Mouse (Mus musculus) right cerebral cortex, postnatal 4 days (tissue): ENCODE results near the gene Dctn5.

Experiments used
- DNase-seq: peaks from one replicate; pipeline ENCODE4 v3.0.0-alpha.2; 2022

Gene Dctn5

DNA sequence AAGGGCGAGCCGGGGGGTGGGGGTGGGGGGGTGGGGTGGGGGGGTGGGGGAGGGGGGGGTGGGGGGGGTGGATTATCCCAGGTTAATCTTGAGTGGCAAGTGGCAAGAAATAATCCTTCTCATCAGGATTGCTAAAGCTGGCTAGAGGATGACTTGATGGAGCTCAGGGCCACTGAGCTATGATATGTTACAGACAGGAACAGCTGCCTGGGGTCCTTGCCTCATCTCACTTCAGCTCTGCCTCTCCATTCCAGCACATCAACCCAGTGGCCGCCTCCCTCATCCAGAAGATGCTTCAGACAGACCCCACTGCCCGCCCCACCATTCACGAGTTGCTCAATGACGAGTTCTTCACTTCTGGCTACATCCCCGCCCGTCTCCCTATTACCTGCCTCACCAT, 30.9 kb downstream of the Dctn5 start:
- DNase-seq, result no peak

DNA sequence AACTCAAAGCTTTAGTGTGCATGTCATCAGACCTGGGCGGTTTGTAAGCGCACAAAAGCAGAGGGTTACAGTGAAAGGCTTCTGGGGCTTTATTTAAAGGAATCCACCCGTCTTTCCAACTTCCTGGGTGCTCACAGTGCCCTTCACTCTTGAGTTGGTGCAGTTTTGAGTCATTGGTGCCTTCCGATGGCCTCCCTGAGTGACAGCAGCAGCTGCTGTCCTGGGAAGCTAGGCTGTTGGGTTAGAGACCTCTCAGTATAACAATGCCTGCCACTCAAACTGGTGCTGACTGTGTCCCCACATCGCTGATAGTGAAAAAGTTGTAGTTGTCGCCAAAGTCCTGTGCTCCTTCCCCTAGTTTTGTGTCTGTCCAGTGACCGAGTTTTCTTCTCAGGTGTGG, 34.4 kb downstream of the Dctn5 start:
- no peak for DNase-seq

DNA sequence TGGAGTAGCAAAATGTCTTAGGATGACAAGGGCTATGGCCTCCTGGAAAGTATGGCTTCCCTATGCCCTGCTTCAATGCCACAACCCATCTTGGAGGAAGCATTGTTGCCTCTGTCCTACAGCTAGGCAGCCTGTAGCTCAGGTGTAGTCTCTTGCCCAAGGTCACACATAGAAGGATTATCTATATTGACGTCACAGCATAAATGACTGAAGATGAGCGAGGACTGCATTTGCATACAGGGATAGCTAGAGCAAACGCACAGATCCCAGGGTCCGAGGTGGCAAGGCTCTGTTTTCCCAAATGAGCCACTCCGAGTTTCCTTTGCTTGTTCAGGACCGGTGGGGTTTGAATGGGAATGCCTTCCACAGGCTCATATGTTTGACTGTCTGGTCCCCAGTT, 37.9 kb downstream of the Dctn5 start:
- DNase-seq, result no peak

DNA sequence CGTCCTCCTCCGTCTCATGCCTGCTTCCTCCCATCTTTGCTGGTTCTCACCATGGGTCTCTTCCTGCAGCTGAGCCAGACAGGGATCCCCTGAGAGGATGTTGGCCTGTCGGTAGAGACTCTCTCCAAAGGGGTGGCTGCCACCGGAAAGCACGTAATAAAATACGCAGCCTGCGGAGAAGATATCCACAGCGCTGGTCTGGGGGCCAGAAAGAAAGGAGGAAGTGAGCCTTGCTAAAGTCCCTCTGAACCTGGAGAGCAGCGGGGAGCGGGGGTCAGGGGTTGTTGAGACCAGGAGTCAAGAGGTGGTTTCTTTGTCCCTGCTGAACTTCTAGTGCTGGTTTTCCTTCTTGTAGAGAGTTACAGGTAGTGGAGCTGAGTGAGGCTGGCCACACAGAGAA, 38.8 kb downstream of the Dctn5 start:
- no peak for DNase-seq

DNA sequence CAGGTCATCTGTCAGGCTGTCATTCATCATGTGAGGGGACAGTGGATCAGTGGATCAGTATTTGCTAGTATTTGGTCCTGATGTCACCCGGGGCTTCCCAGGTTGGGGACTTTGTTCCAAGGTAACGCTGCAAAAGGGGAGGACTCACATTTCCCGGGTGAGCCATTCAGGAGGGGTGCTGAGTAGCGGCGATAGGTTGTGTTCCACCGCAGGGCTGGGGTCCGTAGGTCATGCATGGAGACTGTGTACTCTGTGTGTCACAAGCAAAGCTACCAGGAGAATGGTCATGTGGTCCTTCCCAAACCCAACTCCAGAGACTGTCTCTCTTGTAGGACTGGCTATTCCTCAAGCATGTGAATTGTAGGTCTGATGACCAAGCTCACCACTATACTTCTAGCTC, 47.9 kb downstream of the Dctn5 start:
- DNase-seq, result no peak

DNA sequence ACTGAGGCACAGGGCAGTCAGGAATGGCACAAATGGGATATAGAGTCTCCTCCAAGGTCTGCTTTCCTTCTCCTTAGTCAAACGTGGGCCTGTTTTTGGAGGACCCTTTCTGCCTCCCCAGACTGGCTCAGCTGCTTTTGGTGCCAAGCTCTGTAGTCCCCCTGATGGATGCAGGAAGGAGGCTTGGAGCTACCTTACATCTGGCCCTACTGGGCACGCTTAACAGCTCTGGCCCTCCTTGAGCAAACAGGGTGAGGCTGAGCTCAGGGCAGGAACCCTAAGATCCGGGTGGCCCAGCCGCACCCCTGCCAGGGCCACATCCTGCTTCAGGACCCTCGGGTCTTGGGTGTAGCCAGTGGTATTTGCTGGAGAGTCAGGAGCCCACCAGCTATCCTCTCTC, 51.7 kb downstream of the Dctn5 start:
- no peak for DNase-seq

DNA sequence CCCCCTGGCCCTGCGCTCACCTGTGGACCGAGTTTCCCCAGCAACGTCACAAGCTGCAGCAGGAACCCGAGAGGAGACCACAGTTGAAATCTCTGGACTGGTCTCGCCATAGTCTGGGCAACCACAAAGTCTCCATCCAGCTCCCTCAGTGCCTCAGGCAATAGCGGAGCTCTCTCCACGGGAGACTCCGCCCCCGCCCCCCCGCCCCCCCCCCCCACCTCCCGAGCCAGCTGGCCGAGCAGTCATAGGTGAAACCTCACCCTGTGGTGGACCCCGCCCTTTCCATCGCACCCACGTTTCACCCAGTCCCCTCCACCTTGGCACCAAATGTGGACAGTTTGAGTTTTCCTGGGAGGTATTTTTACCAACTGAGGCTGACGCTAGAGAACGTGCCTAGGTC, 53.2 kb downstream of the Dctn5 start, which contains the start of gene Ern2:
Ern2 (minus strand) TSS at position 165 of the 400 bp plus-strand sequence.
- DNase-seq, result no peak

DNA sequence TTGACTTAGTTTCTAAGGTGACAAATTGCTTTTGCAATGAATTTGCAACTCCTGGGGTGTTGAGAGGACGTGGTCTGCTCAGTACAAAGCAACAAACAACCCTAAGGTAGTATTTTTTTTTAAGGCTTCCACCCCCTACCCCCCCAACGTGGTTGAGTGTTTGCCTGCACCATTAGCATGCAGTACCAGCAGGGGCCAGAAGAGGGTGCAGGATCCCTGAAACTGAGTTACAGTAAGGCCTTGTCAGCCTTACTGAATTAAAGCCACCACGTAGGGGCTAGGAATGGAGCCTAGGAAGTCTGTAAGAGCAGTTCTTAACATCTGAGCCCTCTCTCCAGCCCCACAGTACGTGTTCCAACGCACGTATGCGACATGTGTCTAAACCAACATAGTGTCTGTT, 56.6 kb downstream of the Dctn5 start:
- DNase-seq, result peak; percentile 75

DNA sequence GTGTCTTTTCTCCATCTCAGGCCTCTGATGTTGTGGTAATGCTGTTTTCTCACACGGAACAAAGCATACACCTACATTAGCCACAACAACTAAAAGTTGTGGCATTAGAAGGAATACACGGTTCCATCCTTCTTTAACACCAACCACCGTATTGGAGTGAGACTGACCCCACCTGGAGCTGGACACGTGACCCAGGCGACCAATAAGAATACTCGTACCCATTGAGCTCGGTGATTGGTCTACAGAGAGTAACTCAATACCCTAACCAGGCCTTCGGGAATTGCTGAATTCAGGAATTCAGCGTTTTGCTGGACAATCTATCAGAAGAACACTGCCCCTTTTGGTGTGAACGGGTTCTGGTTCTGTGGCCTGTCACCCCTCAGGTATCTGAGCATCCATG, 58.3 kb downstream of the Dctn5 start:
- no peak for DNase-seq

DNA sequence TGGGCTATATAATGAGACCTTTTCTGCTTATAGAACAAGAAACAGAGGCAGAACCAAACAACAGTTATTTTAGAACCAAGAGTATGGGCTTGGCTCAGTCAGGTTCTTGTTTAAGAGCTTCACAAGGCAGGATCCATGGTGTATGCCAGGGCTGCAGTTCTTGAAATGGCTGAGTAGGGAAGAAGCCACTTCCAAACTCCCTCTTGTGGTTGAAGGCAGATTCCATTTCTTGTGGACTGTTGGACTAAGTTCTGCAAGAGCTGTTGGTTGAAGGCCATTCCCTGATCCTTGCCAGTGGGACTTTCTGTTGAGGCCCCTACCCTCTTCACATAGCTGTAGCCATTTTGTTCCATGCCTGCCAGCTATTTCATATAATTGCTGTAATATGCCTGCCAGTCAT, 61.1 kb downstream of the Dctn5 start:
- no peak for DNase-seq

DNA sequence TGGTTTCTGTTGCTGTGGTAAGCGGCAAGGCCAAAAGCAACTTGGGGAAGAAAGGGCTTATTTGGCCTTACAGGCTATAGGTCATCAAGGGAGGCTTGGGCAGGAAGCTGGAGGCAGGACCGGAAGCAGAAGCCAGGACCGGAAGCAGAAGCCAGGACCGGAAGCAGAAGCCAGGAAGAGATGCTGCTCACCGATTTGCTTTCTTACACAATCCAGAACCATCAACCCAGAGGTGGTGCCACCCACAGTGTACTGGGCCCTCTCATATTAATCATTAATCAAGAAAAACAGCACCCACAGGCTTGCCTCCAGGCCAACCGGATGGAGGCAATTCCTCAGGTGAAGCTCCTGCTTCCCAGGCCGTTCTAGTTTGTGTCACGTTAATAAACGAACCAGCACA, 63.9 kb downstream of the Dctn5 start:
- DNase-seq, result no peak

DNA sequence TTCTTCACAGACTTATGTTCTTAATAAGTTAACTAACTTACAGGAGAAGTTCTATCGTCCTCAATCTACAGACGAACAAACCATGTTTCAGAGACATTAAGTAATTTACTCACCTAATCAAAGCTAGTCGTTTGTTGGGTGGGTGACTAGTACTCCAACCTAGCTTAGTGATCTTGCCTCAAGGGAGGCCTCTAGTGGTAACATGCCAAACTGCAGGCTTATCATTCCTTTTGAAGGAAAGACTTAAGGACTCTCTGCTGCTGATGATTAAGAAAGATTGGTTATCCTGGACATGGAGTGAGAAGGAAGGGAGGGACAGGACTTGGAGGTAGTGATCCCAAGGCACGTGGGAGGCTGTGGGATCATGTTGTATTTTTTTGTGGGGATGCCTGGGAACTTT, 64.5 kb downstream of the Dctn5 start:
- DNase-seq, result peak; percentile 61
